Mouse (Mus musculus): ENCODE data around the gene Nt5dc3. TPM values are rescaled to one million over a fixed set of nuclear protein-coding genes. Genes with fewer than 3 reads are reported as not detected.
A peak's percentile ranks its signal among the peaks of the same experiment; 100 is the strongest.

Gene Nt5dc3
- polyA plus RNA-seq, 1 experiment from 2014 or later = 15.2 TPM

- Histone ChIP-seq H3K36me3 (ENCODE audit: control insufficient read depth, insufficient read depth, low read length) (peaks cover 8% of the 10 kb centered on the region), H3K4me3 (ENCODE audit: low read depth, low read length) (no peak overlapping the region), H3K27ac (ENCODE audit: low read length) (peak overlapping the region; percentile 63), H3K9me3 (replicated peaks; ENCODE audit: control insufficient read depth, low read length, poor library complexity, severe bottlenecking) (no peaks in the 10 kb centered on the region), H3K4me1 (ENCODE audit: control insufficient read depth, insufficient read depth, low read length) (peaks cover 4% of the 10 kb centered on the region; the same call in 1 of the 2 replicates), H3K9ac (ENCODE audit: low read depth, low read length) (no peak overlapping the region), H3K27me3 (ENCODE audit: control insufficient read depth, insufficient read depth, low read depth, low read length) (no peaks in the 10 kb centered on the region), H3K4me2 (ENCODE audit: low read length) (peak overlapping the region; percentile 3; the same call in 1 of the 2 replicates)
- ATAC-seq = peak; percentile 91
- 24% methylated on average over 8 of the region's 8 CpGs for WGBS
Measured at GRCm38 (mm10) chr10:86819649-86820165, 40.9 kb downstream of the Nt5dc3 start.

- Histone ChIP-seq H3K4me2 (ENCODE audit: low read length) (no peak overlapping the region), H3K9me3 (replicated peaks; ENCODE audit: control insufficient read depth, low read length, poor library complexity, severe bottlenecking) (no peaks in the 10 kb centered on the region), H3K4me1 (ENCODE audit: control insufficient read depth, insufficient read depth, low read length) (peaks cover 4% of the 10 kb centered on the region; the same call in 1 of the 2 replicates), H3K9ac (ENCODE audit: low read depth, low read length) (no peak overlapping the region), H3K27ac (ENCODE audit: low read length) (no peak overlapping the region), H3K27me3 (ENCODE audit: control insufficient read depth, insufficient read depth, low read depth, low read length) (no peaks in the 10 kb centered on the region), H3K36me3 (ENCODE audit: control insufficient read depth, insufficient read depth, low read length) (peaks cover 14% of the 10 kb centered on the region), H3K4me3 (ENCODE audit: low read depth, low read length) (no peak overlapping the region)
- 95% methylated on average over 7 of the region's 7 CpGs for WGBS
- ATAC-seq = no peak
Measured at GRCm38 (mm10) chr10:86821014-86821413, 42.2 kb downstream of the Nt5dc3 start.

- WGBS = 84% methylated on average over 6 of the region's 6 CpGs
- Histone ChIP-seq H3K9me3 (replicated peaks; ENCODE audit: control insufficient read depth, low read length, poor library complexity, severe bottlenecking) (no peaks in the 10 kb centered on the region), H3K27me3 (ENCODE audit: control insufficient read depth, insufficient read depth, low read depth, low read length) (no peaks in the 10 kb centered on the region), H3K36me3 (ENCODE audit: control insufficient read depth, insufficient read depth, low read length) (peaks cover 23% of the 10 kb centered on the region), H3K27ac (ENCODE audit: low read length) (no peak overlapping the region), H3K9ac (ENCODE audit: low read depth, low read length) (no peak overlapping the region), H3K4me2 (ENCODE audit: low read length) (no peak overlapping the region), H3K4me3 (ENCODE audit: low read depth, low read length) (no peak overlapping the region), H3K4me1 (ENCODE audit: control insufficient read depth, insufficient read depth, low read length) (peaks cover 4% of the 10 kb centered on the region; the same call in 1 of the 2 replicates)
- no peak for ATAC-seq
Measured at GRCm38 (mm10) chr10:86824093-86824492, 45.3 kb downstream of the Nt5dc3 start.

GRCm38 (mm10) chr10:86824871-86825270 is 46.1 kb downstream of the Nt5dc3 start:
- Histone ChIP-seq H3K9me3 (replicated peaks; ENCODE audit: control insufficient read depth, low read length, poor library complexity, severe bottlenecking) (no peaks in the 10 kb centered on the region), H3K4me3 (ENCODE audit: low read depth, low read length) (no peak overlapping the region), H3K36me3 (ENCODE audit: control insufficient read depth, insufficient read depth, low read length) (peaks cover 24% of the 10 kb centered on the region), H3K4me1 (ENCODE audit: control insufficient read depth, insufficient read depth, low read length) (peaks cover 1% of the 10 kb centered on the region; the same call in 1 of the 2 replicates), H3K4me2 (ENCODE audit: low read length) (no peak overlapping the region), H3K27ac (ENCODE audit: low read length) (no peak overlapping the region), H3K9ac (ENCODE audit: low read depth, low read length) (no peak overlapping the region), H3K27me3 (ENCODE audit: control insufficient read depth, insufficient read depth, low read depth, low read length) (no peaks in the 10 kb centered on the region)
- ATAC-seq = no peak
- 83% methylated on average over 14 of the region's 14 CpGs for WGBS

DNA sequence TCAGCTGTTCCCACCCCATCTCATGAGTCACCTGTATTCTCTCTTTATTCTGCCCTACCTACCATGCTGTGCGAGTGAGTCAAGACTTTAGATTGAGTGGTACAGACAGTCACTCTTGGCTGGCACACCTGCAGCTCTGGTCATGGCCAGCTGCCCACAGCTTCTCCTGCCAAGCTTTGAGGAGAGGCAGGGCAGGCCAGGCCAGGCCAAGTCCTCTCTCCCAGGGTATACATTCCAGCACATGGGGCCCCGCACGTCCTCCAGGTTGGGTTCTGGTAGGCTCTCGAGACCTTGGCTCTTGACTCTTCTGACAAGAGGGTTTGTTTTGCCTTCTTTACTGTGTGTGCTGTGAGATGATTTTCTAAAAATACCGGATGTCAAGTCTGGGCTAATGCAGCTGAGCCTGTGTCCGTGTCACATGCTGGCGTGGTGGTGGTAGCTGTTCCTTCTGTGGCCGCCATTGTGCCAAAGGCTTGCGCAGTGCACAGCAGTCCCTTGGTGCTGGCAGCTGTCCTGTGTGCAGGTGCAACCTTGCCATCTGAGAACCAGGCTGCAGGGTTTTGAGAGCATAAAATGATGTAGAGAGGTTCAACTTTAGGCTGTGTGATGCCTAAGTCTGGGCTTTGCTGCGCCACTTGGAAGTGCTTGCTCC is 47.2 kb downstream of the Nt5dc3 start:
- Histone ChIP-seq H3K36me3 (ENCODE audit: control insufficient read depth, insufficient read depth, low read length) (peaks cover 24% of the 10 kb centered on the region), H3K27me3 (ENCODE audit: control insufficient read depth, insufficient read depth, low read depth, low read length) (no peaks in the 10 kb centered on the region), H3K4me1 (ENCODE audit: control insufficient read depth, insufficient read depth, low read length) (no peaks in the 10 kb centered on the region), H3K9me3 (replicated peaks; ENCODE audit: control insufficient read depth, low read length, poor library complexity, severe bottlenecking) (no peaks in the 10 kb centered on the region), H3K27ac (ENCODE audit: low read length) (no peak overlapping the region), H3K4me3 (ENCODE audit: low read depth, low read length) (no peak overlapping the region), H3K9ac (ENCODE audit: low read depth, low read length) (no peak overlapping the region), H3K4me2 (ENCODE audit: low read length) (no peak overlapping the region)
- no peak for ATAC-seq
- WGBS = 95% methylated on average over 10 of the region's 10 CpGs

DNA sequence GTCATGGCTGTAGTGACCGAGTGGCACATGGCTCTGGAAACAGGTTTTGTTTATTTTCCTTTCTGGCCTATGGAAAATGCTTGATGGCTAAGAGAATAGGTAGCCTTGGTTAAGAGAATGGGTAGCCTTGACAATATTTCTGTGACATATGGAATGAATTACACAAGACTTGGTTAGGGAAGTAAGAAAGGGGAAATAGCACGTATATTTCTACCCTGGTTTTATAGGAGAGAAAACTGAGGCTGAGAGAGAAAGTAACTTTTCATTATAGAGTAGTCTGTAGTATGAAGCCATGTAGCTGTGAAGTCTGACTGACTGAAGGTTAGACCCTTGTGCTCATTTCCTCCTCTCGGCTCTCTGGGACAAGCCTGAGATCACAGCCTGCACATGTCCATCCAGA is 48.1 kb downstream of the Nt5dc3 start:
- H3K9ac ChIP-seq (ENCODE audit: low read depth, low read length) = no peak overlapping the region
- H3K36me3 ChIP-seq (ENCODE audit: control insufficient read depth, insufficient read depth, low read length) = peaks cover 24% of the 10 kb centered on the region
- no peaks in the 10 kb centered on the region for H3K4me1 ChIP-seq (ENCODE audit: control insufficient read depth, insufficient read depth, low read length)
- H3K27ac ChIP-seq (ENCODE audit: low read length) = no peak overlapping the region
- ATAC-seq = no peak
- H3K9me3 ChIP-seq (replicated peaks; ENCODE audit: control insufficient read depth, low read length, poor library complexity, severe bottlenecking) = no peaks in the 10 kb centered on the region
- H3K4me2 ChIP-seq (ENCODE audit: low read length) = no peak overlapping the region
- WGBS = 86% methylated on average over 3 of the region's 3 CpGs
- H3K27me3 ChIP-seq (ENCODE audit: control insufficient read depth, insufficient read depth, low read depth, low read length) = no peaks in the 10 kb centered on the region
- no peak overlapping the region for H3K4me3 ChIP-seq (ENCODE audit: low read depth, low read length)

DNA sequence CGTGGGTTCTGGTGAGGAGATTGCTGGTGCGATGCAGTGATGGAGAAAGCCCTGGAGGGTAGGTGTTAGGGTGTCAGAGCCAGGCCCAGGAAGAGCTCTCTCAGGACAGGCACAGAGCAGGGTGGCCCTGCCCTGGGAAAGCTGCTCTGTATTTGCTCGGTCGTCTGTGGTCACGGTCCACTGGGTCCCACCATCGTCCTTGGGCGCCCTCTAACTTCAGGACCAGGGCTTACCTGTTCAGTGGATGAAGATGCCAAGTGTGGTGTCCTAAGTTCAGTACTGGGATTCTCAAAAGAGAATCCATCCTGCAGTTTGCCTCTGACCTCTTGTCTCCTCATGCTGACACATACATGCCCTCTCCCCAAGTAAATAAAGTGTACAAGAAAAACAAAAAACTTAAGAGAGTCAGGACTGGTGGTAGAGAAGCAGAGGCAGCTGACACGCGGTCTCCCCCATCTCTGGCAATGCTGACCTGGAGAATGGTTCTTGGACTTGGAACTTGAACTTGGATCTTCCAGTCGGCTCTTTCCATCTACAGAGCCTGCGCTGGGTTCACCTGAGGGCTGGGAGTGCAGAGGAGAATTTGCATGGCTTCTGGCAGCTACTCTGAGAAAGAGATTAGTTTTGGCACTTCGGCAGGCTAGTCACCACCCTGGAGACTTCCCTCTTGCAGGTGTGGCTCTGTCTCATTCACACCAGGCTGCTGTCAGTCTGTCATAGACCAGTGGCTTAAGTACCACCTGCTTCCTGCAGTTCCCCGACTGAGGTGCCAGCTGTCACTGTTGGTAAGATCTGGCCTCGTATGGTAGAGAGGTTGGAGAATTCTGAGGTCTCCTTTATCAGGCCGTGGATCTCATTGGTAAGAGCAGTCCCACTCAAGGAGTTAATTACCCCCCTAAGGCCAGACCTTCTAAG is 49.7 kb downstream of the Nt5dc3 start:
- Histone ChIP-seq H3K9me3 (replicated peaks; ENCODE audit: control insufficient read depth, low read length, poor library complexity, severe bottlenecking) (no peaks in the 10 kb centered on the region), H3K36me3 (ENCODE audit: control insufficient read depth, insufficient read depth, low read length) (peaks cover 30% of the 10 kb centered on the region), H3K27ac (ENCODE audit: low read length) (no peak overlapping the region), H3K4me2 (ENCODE audit: low read length) (no peak overlapping the region), H3K4me1 (ENCODE audit: control insufficient read depth, insufficient read depth, low read length) (no peaks in the 10 kb centered on the region), H3K9ac (ENCODE audit: low read depth, low read length) (no peak overlapping the region), H3K27me3 (ENCODE audit: control insufficient read depth, insufficient read depth, low read depth, low read length) (no peaks in the 10 kb centered on the region), H3K4me3 (ENCODE audit: low read depth, low read length) (no peak overlapping the region)
- 86% methylated on average over 15 of the region's 15 CpGs for WGBS
- ATAC-seq = no peak

DNA sequence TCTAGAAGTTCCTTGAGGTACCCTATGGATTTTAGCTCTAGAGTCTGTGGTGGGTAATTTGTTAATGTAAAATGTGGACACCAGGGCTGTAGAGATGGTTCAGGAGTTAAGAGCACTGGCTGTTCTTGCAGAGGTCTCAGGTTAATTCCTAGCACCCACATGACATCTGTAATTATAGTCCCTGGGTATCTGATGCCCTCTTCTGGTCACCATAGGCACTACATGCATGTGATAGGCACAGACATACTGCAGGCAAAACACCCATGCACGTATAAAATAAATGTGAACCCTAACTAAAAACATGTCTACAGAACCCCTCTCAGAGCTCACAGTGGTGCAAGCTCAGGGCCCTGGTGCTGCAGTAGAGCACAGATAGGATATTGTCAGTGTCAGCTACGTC is 50.7 kb downstream of the Nt5dc3 start:
- H3K4me1 ChIP-seq (ENCODE audit: control insufficient read depth, insufficient read depth, low read length) = no peaks in the 10 kb centered on the region
- H3K27ac ChIP-seq (ENCODE audit: low read length) = no peak overlapping the region
- H3K4me2 ChIP-seq (ENCODE audit: low read length) = no peak overlapping the region
- H3K36me3 ChIP-seq (ENCODE audit: control insufficient read depth, insufficient read depth, low read length) = peaks cover 29% of the 10 kb centered on the region
- ATAC-seq = no peak
- no peak overlapping the region for H3K9ac ChIP-seq (ENCODE audit: low read depth, low read length)
- H3K4me3 ChIP-seq (ENCODE audit: low read depth, low read length) = no peak overlapping the region
- WGBS = 91% methylated on average over 2 of the region's 2 CpGs
- H3K27me3 ChIP-seq (ENCODE audit: control insufficient read depth, insufficient read depth, low read depth, low read length) = no peaks in the 10 kb centered on the region
- H3K9me3 ChIP-seq (replicated peaks; ENCODE audit: control insufficient read depth, low read length, poor library complexity, severe bottlenecking) = no peaks in the 10 kb centered on the region

DNA sequence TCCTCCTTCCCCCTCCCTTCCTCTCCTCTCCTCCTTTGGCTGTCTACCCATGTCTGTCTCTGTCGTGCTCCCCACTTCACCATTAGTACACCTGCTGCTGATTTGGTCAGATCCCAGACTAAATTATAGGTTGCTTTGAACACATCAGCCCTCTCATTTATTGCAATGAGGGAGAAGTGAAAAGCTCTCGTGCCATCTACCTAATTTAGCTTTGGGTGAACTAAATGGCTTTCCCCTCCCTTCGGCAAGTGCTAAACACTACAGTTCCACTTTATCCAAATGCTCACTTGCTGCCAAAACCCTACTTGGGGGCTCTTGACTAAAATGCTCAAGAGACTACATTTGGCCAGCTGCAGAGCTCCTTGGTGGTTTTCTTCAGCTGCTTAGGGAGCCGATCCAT is 58.0 kb downstream of the Nt5dc3 start:
- Histone ChIP-seq H3K9me3 (replicated peaks; ENCODE audit: control insufficient read depth, low read length, poor library complexity, severe bottlenecking) (no peaks in the 10 kb centered on the region), H3K4me3 (ENCODE audit: low read depth, low read length) (no peak overlapping the region), H3K4me1 (ENCODE audit: control insufficient read depth, insufficient read depth, low read length) (no peaks in the 10 kb centered on the region), H3K27ac (ENCODE audit: low read length) (no peak overlapping the region), H3K9ac (ENCODE audit: low read depth, low read length) (no peak overlapping the region), H3K27me3 (ENCODE audit: control insufficient read depth, insufficient read depth, low read depth, low read length) (no peaks in the 10 kb centered on the region), H3K4me2 (ENCODE audit: low read length) (no peak overlapping the region), H3K36me3 (ENCODE audit: control insufficient read depth, insufficient read depth, low read length) (peaks cover 10% of the 10 kb centered on the region; the same call in 1 of the 2 replicates)
- 78% methylated on average over 4 of the region's 4 CpGs for WGBS
- no peak for ATAC-seq
